Comparison of ENCODE assay signal across 9 mouse cellular contexts in genomic region chr16:74408566-74408965, GRCm38 (mm10). TPM values are rescaled to one million over a fixed set of nuclear protein-coding genes. Genes with fewer than 3 reads are reported as not detected.
DNase-seq lines count a peak whose midpoint lies in the region; ATAC-seq lines count a peak whose summit lies in the region.
"Had no signal": no experiment of that assay in that cellular context is flagged by ENCODE, and none has a peak within 500 bp of the region (broad histone marks: within the 10 kb centered on the region; RNA-seq: fewer than 3 reads in every experiment).

No protein-coding gene starts in this region.

- peak overlapping the region; percentile 46 for H3K4me2 ChIP-seq in kidney, embryonic 16.5 days (replicated peaks; ENCODE audit: low read depth, low read length)
- H3K4me2 ChIP-seq in hindbrain, embryonic 12.5 days (replicated peaks), result peak overlapping the region; percentile 93
- peak overlapping the region; percentile 52 for H3K4me2 ChIP-seq in midbrain, embryonic 16.5 days (ENCODE audit: low read length)

- H3K9ac ChIP-seq in kidney, embryonic 16.5 days (replicated peaks; ENCODE audit: low read length), result no peak overlapping the region
- H3K9ac ChIP-seq in hindbrain, embryonic 12.5 days, result no peak overlapping the region; the same call in 1 of the 2 replicates
- H3K9ac ChIP-seq in midbrain, embryonic 16.5 days (ENCODE audit: low read depth, low read length), result 0 out of 2 replicates have a peak overlapping the region, but pooled peaks have one; percentile 44

- no peaks in the 10 kb centered on the region for H3K9me3 ChIP-seq in kidney, embryonic 16.5 days (ENCODE audit: low read length)
- H3K9me3 ChIP-seq in embryonic facial prominence, embryonic 10.5 days, result no peaks in the 10 kb centered on the region
- H3K9me3 ChIP-seq in hindbrain, embryonic 12.5 days (replicated peaks), result no peaks in the 10 kb centered on the region
- H3K9me3 ChIP-seq in midbrain, embryonic 16.5 days (replicated peaks; ENCODE audit: control insufficient read depth, low read length, poor library complexity, severe bottlenecking), result no peaks in the 10 kb centered on the region

- WGBS in kidney, embryonic 16.5 days, result 23% methylated on average over 1 of the region's 1 CpGs
- 79% methylated on average over 1 of the region's 1 CpGs for WGBS in embryonic facial prominence, embryonic 10.5 days
- WGBS in hindbrain, embryonic 12.5 days, result 61% methylated on average over 1 of the region's 1 CpGs
- WGBS in midbrain, embryonic 16.5 days, result 51% methylated on average over 1 of the region's 1 CpGs

- no peaks in the 10 kb centered on the region for H3K36me3 ChIP-seq in kidney, embryonic 16.5 days (ENCODE audit: insufficient read depth, low read length)
- H3K36me3 ChIP-seq in embryonic facial prominence, embryonic 10.5 days (replicated peaks), result no peaks in the 10 kb centered on the region
- no peaks in the 10 kb centered on the region for H3K36me3 ChIP-seq in hindbrain, embryonic 12.5 days
- H3K36me3 ChIP-seq in midbrain, embryonic 16.5 days (ENCODE audit: control insufficient read depth, insufficient read depth, low read length), result no peaks in the 10 kb centered on the region

- ATAC-seq in kidney, embryonic 16.5 days (ENCODE audit: low FRiP score, low TSS enrichment), result no peak
- ATAC-seq in hindbrain, embryonic 12.5 days (ENCODE audit: low FRiP score), result no peak
- 0 out of 2 replicates have a peak, but pooled peaks have one; percentile 27 for ATAC-seq in midbrain, embryonic 16.5 days

- DNase-seq in kidney, adult 8-10 months, result no peak
- DNase-seq in embryonic facial prominence, embryonic 10.5 days (ENCODE audit: low spot score), result no peak
- no peak for DNase-seq in adrenal gland, postnatal 25 days
- DNase-seq in testis, postnatal 10 days (ENCODE audit: low spot score), result no peak
- DNase-seq in heart, postnatal 14 days, result no peak
- DNase-seq: right cerebral cortex, postnatal 4 days had no signal

- intact Hi-C loops in heart, postnatal 14 days (cut with DNase I), result no loop called here

- no peak overlapping the region for H3K27ac ChIP-seq in kidney, embryonic 16.5 days (ENCODE audit: low read length)
- H3K27ac ChIP-seq in embryonic facial prominence, embryonic 10.5 days (replicated peaks), result no peak overlapping the region
- no peak overlapping the region for H3K27ac ChIP-seq in hindbrain, embryonic 12.5 days
- peak overlapping the region; percentile 53; the same call in 1 of the 2 replicates for H3K27ac ChIP-seq in midbrain, embryonic 16.5 days (ENCODE audit: low read length)

- peaks cover 9% of the 10 kb centered on the region; the same call in 1 of the 2 replicates for H3K4me1 ChIP-seq in kidney, embryonic 16.5 days (ENCODE audit: insufficient read depth, low read length)
- H3K4me1 ChIP-seq in embryonic facial prominence, embryonic 10.5 days, result peaks cover 30% of the 10 kb centered on the region
- peaks cover 10% of the 10 kb centered on the region; the same call in 1 of the 2 replicates for H3K4me1 ChIP-seq in hindbrain, embryonic 12.5 days
- H3K4me1 ChIP-seq in midbrain, embryonic 16.5 days (ENCODE audit: control insufficient read depth, insufficient read depth, low read length), result peaks cover 12% of the 10 kb centered on the region

- no peaks in the 10 kb centered on the region for H3K27me3 ChIP-seq in kidney, embryonic 16.5 days (ENCODE audit: insufficient read depth, low read length)
- H3K27me3 ChIP-seq in embryonic facial prominence, embryonic 10.5 days (replicated peaks; ENCODE audit: low read depth, poor library complexity, severe bottlenecking), result peaks cover 11% of the 10 kb centered on the region
- 0 out of 2 replicates have a peak, but pooled peaks cover 3% of the 10 kb centered on the region for H3K27me3 ChIP-seq in hindbrain, embryonic 12.5 days
- H3K27me3 ChIP-seq in midbrain, embryonic 16.5 days (ENCODE audit: control insufficient read depth, insufficient read depth, low read depth, low read length), result no peaks in the 10 kb centered on the region

- H3K4me3 ChIP-seq in kidney, embryonic 16.5 days (ENCODE audit: low read length), result peak overlapping the region; percentile 52
- H3K4me3 ChIP-seq in embryonic facial prominence, embryonic 10.5 days, result peak overlapping the region; percentile 73
- peak overlapping the region; percentile 64 for H3K4me3 ChIP-seq in hindbrain, embryonic 12.5 days
- peak overlapping the region; percentile 81 for H3K4me3 ChIP-seq in midbrain, embryonic 16.5 days (ENCODE audit: low read depth, low read length)

RNA-seq across cellular contexts. Expression of gene Robo2, which starts 3.1 kb away (rescaled TPM):
- polyA plus RNA-seq in kidney, embryonic 16.5 days (2015; fragmentation: Nextera tagmentation; extraction: Ambion mirVana), result 83.4 and 102 TPM in 2 replicates
- 22.2 and 25.8 TPM in 2 replicates for polyA plus RNA-seq in embryonic facial prominence, embryonic 10.5 days (2016; fragmentation: Nextera tagmentation; extraction: Ambion mirVana)
- polyA plus RNA-seq in hindbrain, embryonic 12.5 days (2016; fragmentation: Nextera tagmentation; extraction: Ambion mirVana), result 63.0 and 80.8 TPM in 2 replicates
- polyA plus RNA-seq in midbrain, embryonic 16.5 days (2015; fragmentation: Nextera tagmentation; extraction: Ambion mirVana), result 88.9 and 94.7 TPM in 2 replicates
- 4.3 and 7.1 TPM in 2 replicates for total RNA-seq in adrenal gland, postnatal 25 days (2021)
- 1 to 10 TPM; 1.9 to 2.4 TPM for total RNA-seq in heart, postnatal 14 days (2021)
